Mouse (Mus musculus) megakaryocyte, embryonic 14.5 days (primary cell): ENCODE measurements at regions not wholly inside any gene's neighbourhood (a gene's known extent, or its start where the extent isn't known, plus 50 kb on each side); places are given as distances from the start of the nearest gene placed in this dataset.

ENCODE experiments used
- H3K27me3 ChIP-seq: replicated peaks from 2 replicates; pipeline ENCODE3; 2012; ENCODE audit warnings: inconsistent platforms
- H3K36me3 ChIP-seq: replicated peaks from 2 replicates; pipeline ENCODE3; 2012; ENCODE audit warnings: low read length, inconsistent platforms, mixed read lengths
- H3K4me1 ChIP-seq: 2 replicates; pipeline ENCODE4 v1.6.1; 2012; ENCODE audit warnings: inconsistent platforms
- H3K4me3 ChIP-seq: replicated peaks from 2 replicates; pipeline ENCODE3; 2012; ENCODE audit warnings: moderate library complexity, mild to moderate bottlenecking, inconsistent platforms
- H3K9me3 ChIP-seq: 2 replicates; pipeline ENCODE4 v1.6.1; 2012; ENCODE audit warnings: inconsistent platforms
- FLI1 ChIP-seq: IDR thresholded peaks from 2 replicates; pipeline ENCODE4 v1.6.1; 2012; ENCODE audit warnings: low read length, inconsistent platforms, mixed read lengths
- GATA1 ChIP-seq: IDR thresholded peaks from 3 replicates; pipeline ENCODE4 v1.6.1; 2012; ENCODE audit warnings: mixed read lengths, low read length, inconsistent platforms, borderline replicate concordance

GRCm38 (mm10) chr9:73244177-73244576, 131.0 kb downstream of the Rsl24d1 start:
- peaks cover 60% of the 10 kb centered on the region for H3K4me1 ChIP-seq
- TF ChIP-seq GATA1: no peak
- no peak for TF ChIP-seq FLI1
- no peaks in the 10 kb centered on the region for H3K36me3 ChIP-seq
- H3K4me3 ChIP-seq: no peak overlapping the region
- peaks cover 9% of the 10 kb centered on the region for H3K9me3 ChIP-seq
- H3K27me3 ChIP-seq: no peaks in the 10 kb centered on the region

- Histone ChIP-seq H3K36me3 (no peaks in the 10 kb centered on the region), H3K27me3 (no peaks in the 10 kb centered on the region), H3K4me1 (peaks cover 47% of the 10 kb centered on the region), H3K9me3 (peaks cover 11% of the 10 kb centered on the region), H3K4me3 (peak overlapping the region; percentile 59)
- no peak for TF ChIP-seq GATA1
- TF ChIP-seq FLI1: no peak
Observed at GRCm38 (mm10) chr9:73245524-73245923, 132.3 kb downstream of the Rsl24d1 start.

- no peak for TF ChIP-seq FLI1
- TF ChIP-seq GATA1: no peak
Observed at GRCm38 (mm10) chr9:73258171-73258570, 144.9 kb downstream of the Rsl24d1 start.

GRCm38 (mm10) chr9:73258640-73259039, 145.4 kb downstream of the Rsl24d1 start:
- Histone ChIP-seq H3K27me3 (no peaks in the 10 kb centered on the region), H3K9me3 (no peaks in the 10 kb centered on the region), H3K4me3 (no peak overlapping the region), H3K36me3 (no peaks in the 10 kb centered on the region), H3K4me1 (peaks cover 7% of the 10 kb centered on the region; the same call in 1 of the 2 replicates)
- no peak for TF ChIP-seq GATA1

More at GRCm38 (mm10) chr9:73258171-73258570, 144.9 kb downstream of the Rsl24d1 start:
- Histone ChIP-seq H3K27me3 (no peaks in the 10 kb centered on the region), H3K9me3 (no peaks in the 10 kb centered on the region), H3K36me3 (no peaks in the 10 kb centered on the region), H3K4me3 (no peak overlapping the region), H3K4me1 (peaks cover 7% of the 10 kb centered on the region; the same call in 1 of the 2 replicates)

GRCm38 (mm10) chr9:73262711-73263110, 149.5 kb downstream of the Rsl24d1 start:
- TF ChIP-seq GATA1: no peak
- TF ChIP-seq FLI1: no peak
- Histone ChIP-seq H3K9me3 (no peaks in the 10 kb centered on the region), H3K36me3 (no peaks in the 10 kb centered on the region), H3K4me1 (no peaks in the 10 kb centered on the region), H3K4me3 (no peak overlapping the region), H3K27me3 (no peaks in the 10 kb centered on the region)

GRCm38 (mm10) chr9:73270249-73270648, 157.0 kb downstream of the Rsl24d1 start:
- Histone ChIP-seq H3K36me3 (no peaks in the 10 kb centered on the region), H3K4me1 (no peaks in the 10 kb centered on the region), H3K9me3 (no peaks in the 10 kb centered on the region), H3K27me3 (peaks cover 1% of the 10 kb centered on the region), H3K4me3 (no peak overlapping the region)
- TF ChIP-seq FLI1 (no peak), GATA1 (no peak)

GRCm38 (mm10) chr9:73272614-73273013, 159.4 kb downstream of the Rsl24d1 start:
- Histone ChIP-seq H3K4me3 (no peak overlapping the region), H3K4me1 (no peaks in the 10 kb centered on the region), H3K36me3 (no peaks in the 10 kb centered on the region), H3K27me3 (peaks cover 1% of the 10 kb centered on the region), H3K9me3 (no peaks in the 10 kb centered on the region)
- TF ChIP-seq GATA1 (no peak), FLI1 (no peak)

- Histone ChIP-seq H3K27me3 (peaks cover 1% of the 10 kb centered on the region), H3K4me1 (no peaks in the 10 kb centered on the region), H3K9me3 (no peaks in the 10 kb centered on the region), H3K36me3 (no peaks in the 10 kb centered on the region), H3K4me3 (no peak overlapping the region)
- no peak for TF ChIP-seq GATA1
- no peak for TF ChIP-seq FLI1
Observed at GRCm38 (mm10) chr9:73273681-73274080, 160.5 kb downstream of the Rsl24d1 start.

- no peaks in the 10 kb centered on the region for H3K36me3 ChIP-seq
- no peaks in the 10 kb centered on the region for H3K9me3 ChIP-seq
- TF ChIP-seq GATA1 (no peak), FLI1 (no peak)
- H3K27me3 ChIP-seq: no peaks in the 10 kb centered on the region
- no peak overlapping the region for H3K4me3 ChIP-seq
- no peaks in the 10 kb centered on the region for H3K4me1 ChIP-seq
Observed at GRCm38 (mm10) chr9:73275671-73276070, 162.4 kb downstream of the Rsl24d1 start.

GRCm38 (mm10) chr9:73295287-73295686, 182.1 kb downstream of the Rsl24d1 start:
- Histone ChIP-seq H3K27me3 (no peaks in the 10 kb centered on the region), H3K9me3 (peaks cover 8% of the 10 kb centered on the region; the same call in 1 of the 2 replicates), H3K36me3 (no peaks in the 10 kb centered on the region), H3K4me1 (peaks cover 3% of the 10 kb centered on the region; the same call in 1 of the 2 replicates), H3K4me3 (no peak overlapping the region)
- TF ChIP-seq GATA1 (no peak), FLI1 (no peak)

- peaks cover 11% of the 10 kb centered on the region; the same call in 1 of the 2 replicates for H3K9me3 ChIP-seq
- no peaks in the 10 kb centered on the region for H3K4me1 ChIP-seq
- H3K27me3 ChIP-seq: no peaks in the 10 kb centered on the region
- no peaks in the 10 kb centered on the region for H3K36me3 ChIP-seq
- TF ChIP-seq GATA1 (no peak), FLI1 (no peak)
- no peak overlapping the region for H3K4me3 ChIP-seq
Observed at GRCm38 (mm10) chr9:73302156-73302918, 189.1 kb downstream of the Rsl24d1 start.
